Mouse (Mus musculus) ES-Bruce4 (cell line): ENCODE measurements at regions not wholly inside any gene's neighbourhood (a gene's known extent, or its start where the extent isn't known, plus 50 kb on each side); places are given as distances from the start of the nearest gene placed in this dataset.

ENCODE experiments used
- CTCF ChIP-seq: IDR thresholded peaks from one replicate; pipeline ENCODE4 v1.8.1; 2011; ENCODE audit warnings: low read depth, low read length
- EP300 ChIP-seq: IDR thresholded peaks from 2 replicates; pipeline ENCODE4 v1.6.1; 2011; ENCODE audit warnings: low read depth, low read length; ENCODE audit not compliant: insufficient read depth
- POLR2A ChIP-seq: IDR thresholded peaks from one replicate; pipeline ENCODE4 v1.8.1; 2011; ENCODE audit warnings: low read length; ENCODE audit not compliant: insufficient read depth

DNA sequence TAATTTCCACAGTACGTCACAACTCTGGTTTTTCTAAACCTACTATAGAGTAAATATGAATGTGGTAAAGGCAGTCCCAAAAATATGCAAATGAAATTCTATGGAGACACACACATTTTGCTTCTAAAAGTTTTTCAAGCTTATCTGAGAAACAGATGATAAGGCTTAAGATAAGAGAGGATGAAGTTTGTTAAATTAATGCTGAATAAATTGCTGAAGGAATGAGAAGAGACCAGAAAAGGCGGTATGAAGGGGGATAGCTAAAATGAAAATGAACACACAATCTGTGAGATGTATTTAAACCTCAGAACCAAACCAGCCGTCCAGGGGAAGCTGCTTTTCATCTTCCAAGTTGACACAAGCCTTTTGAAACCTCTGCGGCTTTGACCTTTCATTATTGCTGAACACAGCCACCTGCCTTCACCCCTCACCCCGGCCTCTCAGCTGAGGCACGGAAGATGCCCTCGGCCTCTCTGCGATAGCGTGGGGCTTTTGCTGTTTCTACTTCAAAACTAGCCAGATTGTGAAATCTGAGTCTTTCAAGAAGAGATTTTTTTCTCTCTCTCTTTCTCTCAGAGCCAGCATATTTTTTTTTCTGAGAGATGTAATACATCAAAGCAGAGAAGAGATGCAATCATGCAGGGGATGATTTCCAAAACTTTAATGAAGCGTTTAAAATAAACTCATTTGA is 328.7 kb upstream of the Rag2 start:
- TF ChIP-seq EP300 (no peak), CTCF (no peak), POLR2A (no peak)
